Mouse (Mus musculus): ENCODE measurements around the gene Ccdc13. TPM values are rescaled to one million over a fixed set of nuclear protein-coding genes. Genes with fewer than 3 reads are reported as not detected.

The Ccdc13 gene
- polyA plus RNA-seq, 1 experiment from 2014 or later = 3.6 TPM

- no peaks in the 10 kb centered on the region for H3K4me1 ChIP-seq (ENCODE audit: control insufficient read depth, insufficient read depth, low read depth, low read length)
- ATAC-seq = no peak
- WGBS = 81% methylated on average over 6 of the region's 6 CpGs
These were observed 29.0 kb upstream of the Ccdc13 start for GRCm38 (mm10) chr9:121868236-121868635.

GRCm38 (mm10) chr9:121867632-121868031 lies 28.4 kb upstream of the Ccdc13 start:
- H3K36me3 ChIP-seq (ENCODE audit: control insufficient read depth, insufficient read depth, low read length) = no peaks in the 10 kb centered on the region
- H3K4me2 ChIP-seq (ENCODE audit: low read length) = no peak overlapping the region
- no peaks in the 10 kb centered on the region for H3K4me1 ChIP-seq (ENCODE audit: control insufficient read depth, insufficient read depth, low read depth, low read length)
- 90% methylated on average over 6 of the region's 6 CpGs for WGBS
- H3K4me3 ChIP-seq (ENCODE audit: low read length) = no peak overlapping the region
- no peak overlapping the region for H3K27ac ChIP-seq (ENCODE audit: low read depth, low read length)
- no peaks in the 10 kb centered on the region for H3K27me3 ChIP-seq (replicated peaks; ENCODE audit: control insufficient read depth, insufficient read depth, low read length)
- no peaks in the 10 kb centered on the region for H3K9me3 ChIP-seq (ENCODE audit: control insufficient read depth, low read length)
- no peak overlapping the region for H3K9ac ChIP-seq (ENCODE audit: low read depth, low read length)
- no peak for ATAC-seq

More at GRCm38 (mm10) chr9:121868236-121868635, 29.0 kb upstream of the Ccdc13 start:
- Histone ChIP-seq H3K4me2 (ENCODE audit: low read length) (no peak overlapping the region), H3K27me3 (replicated peaks; ENCODE audit: control insufficient read depth, insufficient read depth, low read length) (no peaks in the 10 kb centered on the region), H3K9ac (ENCODE audit: low read depth, low read length) (no peak overlapping the region), H3K4me3 (ENCODE audit: low read length) (no peak overlapping the region), H3K9me3 (ENCODE audit: control insufficient read depth, low read length) (no peaks in the 10 kb centered on the region), H3K27ac (ENCODE audit: low read depth, low read length) (no peak overlapping the region), H3K36me3 (ENCODE audit: control insufficient read depth, insufficient read depth, low read length) (no peaks in the 10 kb centered on the region)

GRCm38 (mm10) chr9:121865425-121866008 lies 26.3 kb upstream of the Ccdc13 start:
- peak; percentile 54; the same call in 1 of the 2 replicates for ATAC-seq
- WGBS = 25% methylated on average over 3 of the region's 3 CpGs
- Histone ChIP-seq H3K9ac (ENCODE audit: low read depth, low read length) (no peak overlapping the region), H3K4me3 (ENCODE audit: low read length) (no peak overlapping the region), H3K27ac (ENCODE audit: low read depth, low read length) (no peak overlapping the region), H3K36me3 (ENCODE audit: control insufficient read depth, insufficient read depth, low read length) (no peaks in the 10 kb centered on the region), H3K4me2 (ENCODE audit: low read length) (no peak overlapping the region), H3K4me1 (ENCODE audit: control insufficient read depth, insufficient read depth, low read depth, low read length) (no peaks in the 10 kb centered on the region), H3K27me3 (replicated peaks; ENCODE audit: control insufficient read depth, insufficient read depth, low read length) (no peaks in the 10 kb centered on the region), H3K9me3 (ENCODE audit: control insufficient read depth, low read length) (no peaks in the 10 kb centered on the region)

GRCm38 (mm10) chr9:121864837-121865236 lies 25.6 kb upstream of the Ccdc13 start:
- no peak for ATAC-seq
- 71% methylated on average over 4 of the region's 4 CpGs for WGBS
- no peak overlapping the region for H3K9ac ChIP-seq (ENCODE audit: low read depth, low read length)

GRCm38 (mm10) chr9:121860921-121861320 lies 21.7 kb upstream of the Ccdc13 start:
- Histone ChIP-seq H3K9ac (ENCODE audit: low read depth, low read length) (no peak overlapping the region), H3K4me2 (ENCODE audit: low read length) (no peak overlapping the region), H3K27me3 (replicated peaks; ENCODE audit: control insufficient read depth, insufficient read depth, low read length) (no peaks in the 10 kb centered on the region), H3K27ac (ENCODE audit: low read depth, low read length) (no peak overlapping the region), H3K9me3 (ENCODE audit: control insufficient read depth, low read length) (no peaks in the 10 kb centered on the region), H3K4me1 (ENCODE audit: control insufficient read depth, insufficient read depth, low read depth, low read length) (no peaks in the 10 kb centered on the region), H3K36me3 (ENCODE audit: control insufficient read depth, insufficient read depth, low read length) (no peaks in the 10 kb centered on the region), H3K4me3 (ENCODE audit: low read length) (no peak overlapping the region)
- no peak for ATAC-seq
- WGBS = 97% methylated on average over 2 of the region's 2 CpGs

More at GRCm38 (mm10) chr9:121864837-121865236, 25.6 kb upstream of the Ccdc13 start:
- no peaks in the 10 kb centered on the region for H3K36me3 ChIP-seq (ENCODE audit: control insufficient read depth, insufficient read depth, low read length)
- no peaks in the 10 kb centered on the region for H3K9me3 ChIP-seq (ENCODE audit: control insufficient read depth, low read length)
- H3K27me3 ChIP-seq (replicated peaks; ENCODE audit: control insufficient read depth, insufficient read depth, low read length) = no peaks in the 10 kb centered on the region
- H3K4me1 ChIP-seq (ENCODE audit: control insufficient read depth, insufficient read depth, low read depth, low read length) = no peaks in the 10 kb centered on the region
- no peak overlapping the region for H3K4me3 ChIP-seq (ENCODE audit: low read length)
- H3K4me2 ChIP-seq (ENCODE audit: low read length) = no peak overlapping the region
- H3K27ac ChIP-seq (ENCODE audit: low read depth, low read length) = no peak overlapping the region

GRCm38 (mm10) chr9:121859345-121859744 lies 20.1 kb upstream of the Ccdc13 start:
- no peak overlapping the region for H3K9ac ChIP-seq (ENCODE audit: low read depth, low read length)
- no peak overlapping the region for H3K27ac ChIP-seq (ENCODE audit: low read depth, low read length)
- WGBS = 98% methylated on average over 2 of the region's 2 CpGs
- H3K9me3 ChIP-seq (ENCODE audit: control insufficient read depth, low read length) = no peaks in the 10 kb centered on the region
- no peak overlapping the region for H3K4me3 ChIP-seq (ENCODE audit: low read length)
- H3K27me3 ChIP-seq (replicated peaks; ENCODE audit: control insufficient read depth, insufficient read depth, low read length) = no peaks in the 10 kb centered on the region
- no peaks in the 10 kb centered on the region for H3K4me1 ChIP-seq (ENCODE audit: control insufficient read depth, insufficient read depth, low read depth, low read length)
- no peak for ATAC-seq
- no peaks in the 10 kb centered on the region for H3K36me3 ChIP-seq (ENCODE audit: control insufficient read depth, insufficient read depth, low read length)
- no peak overlapping the region for H3K4me2 ChIP-seq (ENCODE audit: low read length)

GRCm38 (mm10) chr9:121858153-121858488 lies 18.9 kb upstream of the Ccdc13 start, which contains the start of gene Higd1a:
TSS of gene Higd1a (minus strand) at chr9:121858362.
- ATAC-seq = no peak
- H3K27me3 ChIP-seq (replicated peaks; ENCODE audit: control insufficient read depth, insufficient read depth, low read length) = no peaks in the 10 kb centered on the region
- H3K36me3 ChIP-seq (ENCODE audit: control insufficient read depth, insufficient read depth, low read length) = no peaks in the 10 kb centered on the region
- WGBS = 6% methylated on average over 6 of the region's 6 CpGs
- H3K9me3 ChIP-seq (ENCODE audit: control insufficient read depth, low read length) = no peaks in the 10 kb centered on the region
- H3K9ac ChIP-seq (ENCODE audit: low read depth, low read length) = peak within 1 kb of the TSS; percentile 81
- H3K4me3 ChIP-seq (ENCODE audit: low read length) = peak within 1 kb of the TSS; percentile 79
- H3K27ac ChIP-seq (ENCODE audit: low read depth, low read length) = peak within 1 kb of the TSS; percentile 98
- peak within 1 kb of the TSS; percentile 59 for H3K4me2 ChIP-seq (ENCODE audit: low read length)
- no peaks in the 10 kb centered on the region for H3K4me1 ChIP-seq (ENCODE audit: control insufficient read depth, insufficient read depth, low read depth, low read length)

GRCm38 (mm10) chr9:121857474-121858152 lies 18.4 kb upstream of the Ccdc13 start:
- H3K9me3 ChIP-seq (ENCODE audit: control insufficient read depth, low read length) = no peaks in the 10 kb centered on the region
- H3K4me1 ChIP-seq (ENCODE audit: control insufficient read depth, insufficient read depth, low read depth, low read length) = no peaks in the 10 kb centered on the region
- H3K4me2 ChIP-seq (ENCODE audit: low read length) = peak overlapping the region; percentile 59
- peak overlapping the region; percentile 98 for H3K27ac ChIP-seq (ENCODE audit: low read depth, low read length)
- ATAC-seq = peak; percentile 99
- peak overlapping the region; percentile 81 for H3K9ac ChIP-seq (ENCODE audit: low read depth, low read length)
- WGBS = under 1% methylated on average over 66 of the region's 70 CpGs
- peak overlapping the region; percentile 79 for H3K4me3 ChIP-seq (ENCODE audit: low read length)
- no peaks in the 10 kb centered on the region for H3K27me3 ChIP-seq (replicated peaks; ENCODE audit: control insufficient read depth, insufficient read depth, low read length)
- no peaks in the 10 kb centered on the region for H3K36me3 ChIP-seq (ENCODE audit: control insufficient read depth, insufficient read depth, low read length)

- peak overlapping the region; percentile 98 for H3K27ac ChIP-seq (ENCODE audit: low read depth, low read length)
- H3K4me2 ChIP-seq (ENCODE audit: low read length) = peak overlapping the region; percentile 59
- H3K9ac ChIP-seq (ENCODE audit: low read depth, low read length) = peak overlapping the region; percentile 81
- H3K36me3 ChIP-seq (ENCODE audit: control insufficient read depth, insufficient read depth, low read length) = peaks cover 4% of the 10 kb centered on the region; the same call in 1 of the 2 replicates
- no peak; the same call in 1 of the 2 replicates for ATAC-seq
- WGBS = under 1% methylated on average over 39 of the region's 39 CpGs
- H3K9me3 ChIP-seq (ENCODE audit: control insufficient read depth, low read length) = no peaks in the 10 kb centered on the region
- H3K27me3 ChIP-seq (replicated peaks; ENCODE audit: control insufficient read depth, insufficient read depth, low read length) = no peaks in the 10 kb centered on the region
- no peaks in the 10 kb centered on the region for H3K4me1 ChIP-seq (ENCODE audit: control insufficient read depth, insufficient read depth, low read depth, low read length)
- H3K4me3 ChIP-seq (ENCODE audit: low read length) = peak overlapping the region; percentile 79
These were observed 17.6 kb upstream of the Ccdc13 start for GRCm38 (mm10) chr9:121856649-121857416.

All from hindbrain, embryonic 16.5 days (tissue).